Comparison of ENCODE assay signal across 18 mouse cellular contexts in genomic region chr9:99425262-99425661, GRCm38 (mm10). TPM values are rescaled to one million over a fixed set of nuclear protein-coding genes. Genes with fewer than 3 reads are reported as not detected.
A peak's percentile ranks its signal among the peaks of the same experiment; 100 is the strongest.
DNase-seq lines count a peak whose midpoint lies in the region; ATAC-seq and TF ChIP-seq lines count a peak whose summit lies in the region.
"Had no signal": no experiment of that assay in that cellular context is flagged by ENCODE, and none has a peak within 500 bp of the region (broad histone marks: within the 10 kb centered on the region; RNA-seq: fewer than 3 reads in every experiment).

No protein-coding gene starts in this region.

- no peak overlapping the region for H3K4me2 ChIP-seq in liver, embryonic 12.5 days
- H3K4me2 ChIP-seq in limb, embryonic 12.5 days, result no peak overlapping the region

- H3K36me3 ChIP-seq in kidney, adult 2 months (ENCODE audit: control insufficient read depth, insufficient read depth, low read length), result no peaks in the 10 kb centered on the region
- no peaks in the 10 kb centered on the region for H3K36me3 ChIP-seq in liver, embryonic 12.5 days
- H3K36me3 ChIP-seq in limb, embryonic 12.5 days, result no peaks in the 10 kb centered on the region; the same call in 1 of the 2 replicates

- WGBS in kidney, adult 2 months, result 48% methylated on average over 9 of the region's 9 CpGs
- WGBS in liver, embryonic 12.5 days (ENCODE audit: insufficient replicate concordance), result 61% methylated on average over 9 of the region's 9 CpGs
- 63% methylated on average over 9 of the region's 9 CpGs for WGBS in limb, embryonic 12.5 days

- H3K9ac ChIP-seq in liver, embryonic 12.5 days, result no peak overlapping the region
- H3K9ac ChIP-seq in limb, embryonic 12.5 days (replicated peaks), result no peak overlapping the region

- DNase-seq in kidney, adult 2 months, result no peak
- DNase-seq in kidney, postnatal 14 days, result no peak
- DNase-seq in liver, result no peak
- DNase-seq in yolk sac, embryonic 10.5 days (ENCODE audit: low spot score), result peak; percentile 50
- DNase-seq in gastrocnemius, postnatal 25 days, result no peak
- DNase-seq: adrenal gland, postnatal 25 days; cerebellum, postnatal 14 days; heart, postnatal 14 days; lung, adult 2 months; right cerebral cortex, postnatal 4 days had no signal

- H3K9me3 ChIP-seq in liver, embryonic 12.5 days (replicated peaks), result no peaks in the 10 kb centered on the region
- H3K9me3 ChIP-seq in limb, embryonic 12.5 days, result no peaks in the 10 kb centered on the region

- TF ChIP-seq CTCF in kidney, adult 2 months (conservative IDR thresholded peaks at IDR 0.05; ENCODE audit: insufficient read depth, insufficient read length, low read depth, low read length), result no peak

- peak overlapping the region; percentile 3; the same call in 1 of the 2 replicates for H3K27ac ChIP-seq in kidney, adult 2 months (ENCODE audit: insufficient read depth, low read depth, low read length)
- peak overlapping the region; percentile 68; the same call in 1 of the 2 replicates for H3K27ac ChIP-seq in liver, embryonic 12.5 days
- peak overlapping the region; percentile 47; the same call in 1 of the 2 replicates for H3K27ac ChIP-seq in limb, embryonic 12.5 days

- ATAC-seq in liver, embryonic 12.5 days, result no peak
- no peak for ATAC-seq in limb, embryonic 12.5 days (ENCODE audit: insufficient number of reproducible peaks, insufficient read depth, low FRiP score, low TSS enrichment, low read depth)
- ATAC-seq: CD4-positive, CD25-positive, alpha-beta regulatory T cell, adult 4 months; forebrain, embryonic 14.5 days had no signal

- peaks cover 19% of the 10 kb centered on the region for H3K4me1 ChIP-seq in kidney, adult 2 months (ENCODE audit: control insufficient read depth, insufficient read depth, low read length)
- peaks cover 31% of the 10 kb centered on the region for H3K4me1 ChIP-seq in liver, embryonic 12.5 days
- H3K4me1 ChIP-seq in limb, embryonic 12.5 days (replicated peaks), result peaks cover 50% of the 10 kb centered on the region

- no peak for TF ChIP-seq POLR2A in kidney, adult 2 months (IDR thresholded peaks at IDR 0.05; ENCODE audit: low read depth, low read length)

- no peaks in the 10 kb centered on the region for H3K27me3 ChIP-seq in kidney, adult 2 months (replicated peaks; ENCODE audit: control insufficient read depth, insufficient read depth, low read length)
- 0 out of 2 replicates have a peak, but pooled peaks cover 10% of the 10 kb centered on the region for H3K27me3 ChIP-seq in liver, embryonic 12.5 days (replicated peaks)
- H3K27me3 ChIP-seq in limb, embryonic 12.5 days, result no peaks in the 10 kb centered on the region

- H3K4me3 ChIP-seq in kidney, adult 2 months (ENCODE audit: insufficient read depth, low read depth, low read length), result no peak overlapping the region
- H3K4me3 ChIP-seq in liver, embryonic 12.5 days, result no peak overlapping the region
- H3K4me3 ChIP-seq in limb, embryonic 12.5 days (replicated peaks), result no peak overlapping the region

RNA-seq across cellular contexts. Expression of gene Mras, which starts 11.9 kb away (rescaled TPM):
- 13.7 and 14.6 TPM in 2 replicates for polyA plus RNA-seq in kidney, adult 2 months (2012; rRNA removed)
- polyA plus RNA-seq in liver, embryonic 12.5 days (2016; fragmentation: Nextera tagmentation; extraction: Ambion mirVana), result 3.1 and 5.2 TPM in 2 replicates
- 16.6 and 21.9 TPM in 2 replicates for polyA plus RNA-seq in limb, embryonic 12.5 days (2016; fragmentation: Nextera tagmentation; extraction: Ambion mirVana)
- total RNA-seq in gastrocnemius, postnatal 25 days (2021), result 1 to 10 TPM; 4.1 to 6.8 TPM
- polyA plus RNA-seq: CD4-positive, CD25-positive, alpha-beta regulatory T cell, adult 4 months had no signal

RNA-seq across cellular contexts. Expression of gene Nme9, which starts 26.0 kb away (rescaled TPM):
- 0.16 TPM in 1 of 2 replicates, not detected in the other for polyA plus RNA-seq in kidney, adult 2 months (2012; rRNA removed)
- not detected in 2 replicates for polyA plus RNA-seq in liver, embryonic 12.5 days (2016; fragmentation: Nextera tagmentation; extraction: Ambion mirVana)
- not detected in 2 replicates for polyA plus RNA-seq in limb, embryonic 12.5 days (2016; fragmentation: Nextera tagmentation; extraction: Ambion mirVana)
- not detected for total RNA-seq in gastrocnemius, postnatal 25 days (2021)
- total RNA-seq: adrenal gland, postnatal 25 days; heart, adult 8-10 months; left cerebral cortex, postnatal 25 days had no signal
- polyA plus RNA-seq: CD4-positive, CD25-positive, alpha-beta regulatory T cell, adult 4 months; intestine, embryonic 14.5 days; neural tube, embryonic 14.5 days had no signal

Comparison
In these comparisons a context has a peak if more than half of its experiments do, and no peak if none do; other contexts are left out.
1. H3K27ac ChIP-seq: peak in every context shown above with its lines; median percentile 68 in liver, embryonic 12.5 days; 47 in limb, embryonic 12.5 days; 3 in kidney, adult 2 months.